Mouse (Mus musculus): ENCODE measurements at regions not wholly inside any gene's neighbourhood (a gene's known extent, or its start where the extent isn't known, plus 50 kb on each side); places are given as distances from the start of the nearest gene placed in this dataset.

DNA sequence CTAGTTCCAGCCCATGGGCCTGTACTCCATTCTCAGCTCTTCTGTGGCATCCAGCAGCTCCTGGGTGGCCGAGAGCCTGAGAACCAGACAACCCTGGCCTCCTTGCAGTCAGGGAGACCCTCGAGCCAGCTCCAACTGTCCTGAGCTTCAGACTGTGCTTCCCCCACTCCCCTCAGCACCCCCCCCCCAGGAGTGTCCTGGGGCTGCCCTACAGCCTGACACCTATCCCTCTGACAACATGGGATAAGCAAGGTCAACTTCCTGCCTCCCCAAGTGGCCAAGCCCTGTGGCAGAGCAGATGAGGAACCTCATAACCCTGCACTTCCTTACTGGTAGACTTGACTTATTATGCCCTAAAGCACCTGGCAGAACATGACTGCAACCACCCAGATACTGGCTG, 823.1 kb upstream of the Tenm2 start:
- ATAC-seq (replicated peaks; ENCODE audit: poor library complexity, severe bottlenecking), result no peak

DNA sequence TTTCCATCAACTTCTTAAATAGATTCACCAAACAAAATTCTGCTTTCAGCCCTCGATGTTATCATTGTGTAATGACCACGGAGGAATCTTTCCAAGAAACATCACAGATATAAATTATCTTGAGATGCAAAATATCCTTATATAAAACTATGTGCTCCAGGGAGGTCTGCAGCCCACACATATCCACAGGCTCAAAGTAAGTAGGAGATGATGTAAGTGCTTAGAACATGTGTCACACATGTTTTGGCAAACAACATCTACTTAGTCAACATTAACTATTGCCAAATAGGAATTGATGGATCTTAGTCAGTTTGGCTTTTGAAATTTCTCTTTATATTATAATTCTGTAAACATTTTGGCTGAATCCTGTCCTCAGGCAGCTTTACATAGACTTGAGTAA, 800.8 kb upstream of the Tenm2 start:
- ATAC-seq (replicated peaks; ENCODE audit: poor library complexity, severe bottlenecking), result no peak

GRCm38 (mm10) chr11:38034526-38035286, 798.9 kb upstream of the Tenm2 start:
- ATAC-seq (replicated peaks; ENCODE audit: poor library complexity, severe bottlenecking), result no peak

DNA sequence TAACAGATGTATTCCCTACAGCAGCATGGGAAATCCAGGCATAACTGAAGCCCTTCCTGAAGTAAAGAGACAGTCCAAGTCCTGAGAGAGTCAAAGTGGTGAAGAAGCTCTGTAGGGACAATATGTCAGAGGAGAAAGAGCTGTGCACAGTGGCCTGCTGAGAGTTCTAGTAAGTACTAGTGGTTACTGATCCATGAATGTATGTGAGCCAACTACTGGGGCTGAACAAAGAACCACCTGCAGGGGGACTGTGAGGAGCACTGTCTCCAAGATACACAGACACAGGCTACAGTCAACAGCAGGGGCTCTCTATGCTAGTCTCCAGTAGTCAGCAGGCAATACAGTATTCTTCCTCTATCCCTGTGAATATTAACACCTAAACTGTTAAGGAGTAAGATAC, 785.9 kb upstream of the Tenm2 start:
- no peak for ATAC-seq (replicated peaks; ENCODE audit: poor library complexity, severe bottlenecking)

GRCm38 (mm10) chr11:37978131-37978530, 742.4 kb upstream of the Tenm2 start:
- ATAC-seq (replicated peaks; ENCODE audit: poor library complexity, severe bottlenecking), result no peak

DNA sequence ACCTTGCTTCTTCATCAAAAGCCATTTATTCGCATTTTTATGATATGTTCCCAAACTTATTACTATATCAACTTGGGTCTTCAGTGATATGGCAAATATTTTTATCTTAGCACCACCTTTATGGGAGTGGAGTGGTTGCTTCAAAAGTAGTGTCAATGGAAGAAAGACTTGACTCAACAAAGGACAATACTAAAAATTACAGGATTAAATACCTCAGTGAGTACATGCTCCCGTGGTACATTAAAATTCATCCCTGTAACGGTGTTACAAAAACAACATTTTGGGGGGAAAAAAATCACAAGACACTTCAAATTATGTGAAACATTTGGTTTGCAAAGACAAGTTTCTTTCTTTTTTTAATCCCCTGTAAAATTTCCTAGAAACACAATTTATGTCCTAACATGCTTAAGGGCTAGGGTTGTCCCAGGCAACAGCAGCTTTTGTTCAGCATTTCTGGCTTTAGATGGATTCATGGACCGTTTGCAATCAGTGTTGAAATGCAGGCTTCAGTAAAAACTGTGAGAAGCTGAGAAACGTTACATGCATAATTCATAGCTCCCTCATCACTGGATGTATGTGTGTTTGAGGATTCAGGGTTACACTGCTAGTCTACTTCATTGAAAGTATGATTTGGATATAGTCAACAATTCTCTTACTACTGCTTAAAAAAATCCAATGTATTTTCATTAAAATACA, 700.8 kb upstream of the Tenm2 start:
- no peak for ATAC-seq (replicated peaks; ENCODE audit: poor library complexity, severe bottlenecking)

- no peak for ATAC-seq (replicated peaks; ENCODE audit: poor library complexity, severe bottlenecking)
Measured at GRCm38 (mm10) chr11:37913161-37913560, 677.4 kb upstream of the Tenm2 start.

DNA sequence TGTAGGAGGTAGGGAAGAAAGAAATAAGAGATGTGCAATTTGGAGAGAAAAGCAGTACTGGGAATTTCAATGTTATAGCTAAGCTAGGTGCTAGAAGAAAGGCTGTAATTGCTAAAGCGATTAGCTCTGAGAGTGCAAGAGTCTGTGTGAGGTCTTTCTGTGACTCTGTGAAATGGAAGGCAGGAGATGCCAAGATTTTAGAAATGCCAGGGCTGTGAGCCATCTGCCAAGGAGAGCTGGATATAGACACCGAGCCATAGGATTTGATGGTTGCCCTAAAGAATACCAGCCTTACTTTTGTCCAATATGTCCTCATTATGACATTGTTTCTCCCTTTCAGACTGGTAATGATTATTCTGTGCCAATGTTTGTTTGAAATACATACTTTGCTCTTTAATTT, 669.2 kb upstream of the Tenm2 start:
- ATAC-seq (replicated peaks; ENCODE audit: poor library complexity, severe bottlenecking), result no peak

DNA sequence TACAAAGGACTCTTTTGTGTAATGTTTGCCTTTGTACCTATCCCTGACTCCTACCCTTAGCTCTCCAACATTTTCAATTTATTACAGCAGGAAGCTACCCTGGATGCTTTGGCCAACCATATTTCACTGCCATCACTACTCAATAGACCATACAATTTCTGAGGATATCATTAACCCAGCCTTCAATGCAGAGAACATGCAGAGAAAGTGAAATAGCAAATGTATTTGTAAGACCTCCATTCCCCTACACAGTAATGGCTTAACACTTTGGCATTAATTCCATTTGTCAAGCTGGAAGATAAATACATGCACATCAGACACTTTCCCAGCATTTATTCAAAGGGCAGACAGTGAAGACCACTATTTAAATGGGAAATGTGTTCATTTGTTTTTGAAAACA, 661.9 kb upstream of the Tenm2 start:
- ATAC-seq (replicated peaks; ENCODE audit: poor library complexity, severe bottlenecking), result no peak

DNA sequence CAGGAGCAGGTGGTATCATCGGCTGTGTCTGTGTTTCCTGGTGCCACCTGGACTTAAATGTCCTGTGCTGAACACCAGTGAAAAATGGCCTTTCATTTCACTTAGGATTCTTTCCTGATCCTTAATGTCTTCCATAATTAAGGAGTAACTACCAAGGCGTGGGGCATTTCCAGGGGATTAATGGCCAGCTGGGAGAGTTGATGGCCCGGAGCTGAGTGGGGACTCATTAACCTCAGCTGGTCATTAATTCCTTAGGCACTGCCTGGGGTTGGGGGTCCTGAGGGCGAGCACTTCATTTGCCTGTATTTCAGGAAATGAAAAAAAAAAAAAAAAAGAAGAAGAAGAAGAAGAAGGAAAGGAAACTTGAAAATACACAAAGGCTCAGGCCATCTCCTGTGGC, 647.0 kb upstream of the Tenm2 start:
- ATAC-seq (replicated peaks; ENCODE audit: poor library complexity, severe bottlenecking), result no peak

GRCm38 (mm10) chr11:37837301-37837700, 601.5 kb upstream of the Tenm2 start:
- no peak for ATAC-seq (replicated peaks; ENCODE audit: poor library complexity, severe bottlenecking)

GRCm38 (mm10) chr11:37830975-37831374, 595.2 kb upstream of the Tenm2 start:
- no peak for ATAC-seq (replicated peaks; ENCODE audit: poor library complexity, severe bottlenecking)

- no peak for ATAC-seq (replicated peaks; ENCODE audit: poor library complexity, severe bottlenecking)
Measured at GRCm38 (mm10) chr11:37806761-37807160, 571.0 kb upstream of the Tenm2 start.

DNA sequence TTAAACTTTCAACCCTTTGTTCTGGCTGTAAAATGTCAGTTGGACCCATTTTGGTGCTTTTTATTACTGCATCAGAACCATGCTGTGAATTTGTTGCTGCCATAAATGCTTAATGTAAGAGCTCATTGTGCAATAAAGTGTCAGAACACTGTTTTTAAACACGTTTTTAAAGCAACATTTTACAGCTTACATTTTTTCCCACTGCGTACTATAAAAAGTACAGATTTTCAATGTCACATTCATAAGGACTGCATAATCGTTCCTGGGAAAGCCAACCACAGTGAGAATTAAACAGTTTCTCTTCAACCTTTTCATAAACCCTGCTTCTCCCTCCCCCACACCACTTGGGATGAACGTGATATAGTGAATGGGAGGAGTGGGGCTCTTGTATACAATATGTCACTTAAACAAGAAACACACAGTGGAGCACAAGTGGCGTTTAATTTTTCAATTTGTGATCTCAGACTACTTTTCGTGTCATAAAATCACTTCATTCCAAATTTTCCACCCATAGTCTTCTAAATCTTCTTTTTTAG, 563.1 kb upstream of the Tenm2 start:
- no peak for ATAC-seq (replicated peaks; ENCODE audit: poor library complexity, severe bottlenecking)

DNA sequence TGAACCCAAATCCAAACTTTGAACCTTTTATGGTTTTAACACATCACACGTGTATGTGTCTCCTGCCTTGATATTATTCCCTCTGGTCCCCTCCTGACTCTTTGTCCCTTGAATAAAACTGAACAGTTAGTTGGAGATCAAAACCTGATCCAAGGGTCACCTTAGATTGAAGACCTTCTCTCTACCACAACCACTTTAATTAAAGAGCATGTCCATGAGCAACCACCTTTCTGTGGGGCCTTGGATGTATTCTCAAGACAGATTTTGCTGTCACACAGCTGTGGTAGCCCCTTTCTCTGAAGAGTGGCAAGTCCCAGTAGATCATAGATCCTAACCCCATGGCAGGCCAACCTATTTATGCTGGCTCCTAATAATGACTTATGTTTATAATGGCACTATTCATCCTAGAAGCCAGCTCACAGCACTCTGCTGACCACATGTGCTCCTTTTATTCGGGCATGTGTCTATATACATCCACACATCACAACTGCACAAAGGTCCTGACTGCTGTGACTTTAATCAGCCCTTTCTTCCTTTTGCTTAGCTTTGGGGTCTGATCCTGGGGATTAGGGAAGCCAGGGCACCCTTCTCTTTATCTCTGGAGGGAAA, 536.8 kb upstream of the Tenm2 start:
- ATAC-seq (replicated peaks; ENCODE audit: poor library complexity, severe bottlenecking), result no peak

DNA sequence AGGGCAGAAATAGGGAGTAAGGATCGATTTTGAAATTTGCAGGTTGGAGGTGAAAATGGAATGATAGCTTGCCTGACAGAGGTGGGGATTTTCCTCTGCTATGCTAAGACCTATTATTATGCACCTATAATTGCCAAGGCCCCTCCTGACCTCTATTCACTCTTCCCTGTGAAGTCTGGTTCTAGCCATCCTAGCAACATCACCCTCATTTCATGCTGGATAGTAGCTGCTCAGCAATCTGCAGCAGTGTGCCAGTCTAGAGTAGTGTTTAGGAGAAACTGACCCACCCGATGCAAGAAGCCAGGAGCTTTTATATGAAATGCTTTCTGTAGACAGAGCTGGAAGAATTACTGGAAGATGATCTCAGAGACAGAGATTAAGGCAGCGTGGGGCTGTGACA, 535.1 kb upstream of the Tenm2 start:
- no peak for ATAC-seq (replicated peaks; ENCODE audit: poor library complexity, severe bottlenecking)

DNA sequence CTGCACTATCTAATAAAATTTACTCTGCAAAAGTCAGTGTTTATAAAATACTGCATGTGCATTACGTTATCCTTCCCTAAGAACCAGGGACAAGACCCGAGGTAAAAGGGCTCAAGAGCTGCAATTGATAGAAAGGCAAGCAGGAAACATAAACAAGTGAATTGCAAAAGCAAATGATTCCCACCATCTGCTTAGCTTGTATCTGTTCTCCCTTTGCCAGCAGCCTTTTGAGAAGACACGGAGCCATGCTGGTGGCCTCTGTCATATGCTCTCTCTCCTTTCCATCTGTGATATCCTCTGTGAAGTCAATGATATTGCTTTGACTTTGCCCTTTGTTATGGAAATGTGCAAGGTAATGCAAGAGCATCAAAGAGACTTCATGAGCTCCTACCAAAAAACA, 532.4 kb upstream of the Tenm2 start:
- ATAC-seq (replicated peaks; ENCODE audit: poor library complexity, severe bottlenecking), result no peak

DNA sequence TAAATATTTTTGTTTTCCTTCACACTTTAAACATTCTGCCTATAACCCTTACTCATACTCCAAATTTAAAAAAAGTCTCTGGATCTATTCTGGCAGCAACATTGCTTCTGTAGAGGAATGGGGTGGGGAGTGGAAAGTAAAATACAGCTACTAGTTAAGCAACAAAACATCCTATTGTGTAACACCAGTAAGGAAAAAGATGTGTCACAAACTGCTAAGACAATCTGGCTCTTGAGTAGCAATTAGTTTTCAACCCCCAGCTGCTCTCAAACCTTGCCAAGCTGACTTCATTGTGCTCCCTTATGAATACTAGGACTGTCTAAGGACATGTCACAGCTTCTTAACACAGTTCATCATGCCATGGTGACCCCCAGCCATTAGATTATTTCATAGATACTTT, 500.2 kb upstream of the Tenm2 start:
- ATAC-seq (replicated peaks; ENCODE audit: poor library complexity, severe bottlenecking), result no peak

GRCm38 (mm10) chr11:37735501-37735900, 499.7 kb upstream of the Tenm2 start:
- ATAC-seq (replicated peaks; ENCODE audit: poor library complexity, severe bottlenecking), result no peak

GRCm38 (mm10) chr11:37696981-37697380, 461.2 kb upstream of the Tenm2 start:
- ATAC-seq (replicated peaks; ENCODE audit: poor library complexity, severe bottlenecking), result no peak

GRCm38 (mm10) chr11:37678484-37679193, 442.9 kb upstream of the Tenm2 start:
- no peak for ATAC-seq (replicated peaks; ENCODE audit: poor library complexity, severe bottlenecking)

Data from granulocyte monocyte progenitor cell, adult 5-6 weeks (primary cell).